Mouse (Mus musculus): ENCODE results near the gene Olfr38. TPM values are rescaled to one million over a fixed set of nuclear protein-coding genes. Genes with fewer than 3 reads are reported as not detected.

Olfr38 gene
- polyA plus RNA-seq (2014; fragmentation: Nextera tagmentation; extraction: Ambion mirVana), result not detected in 2 replicates

DNA sequence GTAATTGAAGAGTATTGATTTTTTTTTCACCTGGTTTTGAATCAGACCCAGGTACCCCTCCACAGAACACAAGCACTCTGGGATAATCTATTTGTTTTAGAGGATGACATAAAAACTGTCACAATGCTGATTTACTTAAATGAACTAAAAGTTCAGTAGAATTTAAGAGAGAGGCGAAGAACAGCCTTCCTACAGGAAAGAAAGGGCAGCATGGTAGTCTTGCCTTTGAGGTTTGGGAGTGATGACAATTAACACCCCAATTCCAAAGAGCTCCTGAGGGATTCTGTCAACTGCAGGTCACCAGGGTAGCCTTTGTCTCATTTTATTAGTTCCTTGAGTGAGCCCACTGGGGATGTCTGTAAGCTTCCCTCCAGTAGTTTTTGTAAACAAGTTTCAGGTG is at the start of gene Olfr38:
TSS of gene Olfr38 (plus strand) at position 301 of the 400 bp plus-strand sequence.
- H3K36me3 ChIP-seq (ENCODE audit: control insufficient read depth, insufficient read depth, low read length), result no peaks in the 10 kb centered on the region
- H3K27me3 ChIP-seq (ENCODE audit: control insufficient read depth, insufficient read depth, low read length), result no peaks in the 10 kb centered on the region
- no peak within 1 kb of the TSS for H3K27ac ChIP-seq (ENCODE audit: low read depth, low read length)
- DNase-seq (ENCODE audit: low spot score, missing footprints) (no peak), ATAC-seq (ENCODE audit: low FRiP score) (no peak)
- no peaks in the 10 kb centered on the region for H3K9me3 ChIP-seq (ENCODE audit: control insufficient read depth, low read length)
- H3K4me3 ChIP-seq (ENCODE audit: low read depth, low read length), result no peak within 1 kb of the TSS
- H3K9ac ChIP-seq (ENCODE audit: low read length), result no peak within 1 kb of the TSS
- 76% methylated on average over 1 of the region's 1 CpGs for WGBS
- no peaks in the 10 kb centered on the region for H3K4me1 ChIP-seq (ENCODE audit: control insufficient read depth, insufficient read depth, low read length)
- H3K4me2 ChIP-seq, result no peak within 1 kb of the TSS

DNA sequence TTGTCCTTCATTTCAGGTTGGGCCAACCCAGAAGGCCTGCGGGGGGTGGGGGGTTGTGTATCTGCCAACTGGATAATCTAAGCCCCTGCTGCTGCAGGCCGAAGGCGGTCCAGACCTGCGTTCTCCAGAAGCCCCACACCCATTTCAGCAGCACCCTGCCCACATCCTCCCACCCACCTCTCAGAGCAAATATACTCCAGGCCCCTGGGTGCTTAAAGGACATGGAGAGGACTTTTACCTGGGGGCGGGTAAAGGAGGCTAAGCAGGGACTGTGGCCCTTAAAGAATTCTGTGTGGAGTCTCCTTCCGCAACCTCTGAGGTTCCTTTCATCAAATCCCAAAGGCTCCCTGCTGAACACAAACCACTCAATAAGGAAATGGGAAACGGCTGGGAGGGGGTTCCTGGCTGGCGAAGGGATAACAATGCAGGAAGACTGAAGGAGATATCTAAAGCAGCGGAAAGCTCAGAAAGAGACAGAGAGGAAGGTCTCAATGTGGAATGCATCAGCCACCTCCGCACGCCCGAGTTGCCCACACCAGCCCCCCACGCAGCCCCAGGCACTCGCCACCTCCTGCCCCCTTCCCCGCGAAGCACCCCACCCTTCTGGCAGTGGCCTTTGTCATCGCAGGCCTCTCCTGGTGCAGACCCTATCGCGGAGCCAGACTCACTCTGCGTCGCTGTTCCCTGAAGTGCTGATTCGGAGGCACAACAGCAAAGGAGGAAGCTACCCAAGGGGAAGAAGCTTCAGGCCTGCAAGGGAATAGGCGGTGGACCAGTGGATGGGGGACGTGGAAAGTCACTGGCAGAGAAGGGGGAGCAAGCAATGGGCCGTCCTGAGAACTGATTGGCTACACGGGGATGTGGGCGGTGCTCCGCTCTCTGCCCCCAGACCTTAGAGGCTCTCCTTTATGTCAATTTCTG is 46.7 kb upstream of the Olfr38 start, which contains the start of gene Tcaf1:
TSS of gene Tcaf1 (minus strand) at position 798 of the 921 bp plus-strand sequence.
- Histone ChIP-seq H3K9me3 (ENCODE audit: control insufficient read depth, low read length) (no peaks in the 10 kb centered on the region), H3K4me2 (peak within 1 kb of the TSS; percentile 78), H3K4me3 (ENCODE audit: low read depth, low read length) (peak within 1 kb of the TSS; percentile 79), H3K27me3 (ENCODE audit: control insufficient read depth, insufficient read depth, low read length) (no peaks in the 10 kb centered on the region), H3K27ac (ENCODE audit: low read depth, low read length) (peak within 1 kb of the TSS; percentile 85), H3K36me3 (ENCODE audit: control insufficient read depth, insufficient read depth, low read length) (no peaks in the 10 kb centered on the region), H3K9ac (ENCODE audit: low read length) (peak within 1 kb of the TSS; percentile 93), H3K4me1 (ENCODE audit: control insufficient read depth, insufficient read depth, low read length) (peaks cover 2% of the 10 kb centered on the region; the same call in 1 of the 2 replicates)
- DNase-seq (ENCODE audit: low spot score, missing footprints) (peak; percentile 97), ATAC-seq (ENCODE audit: low FRiP score) (peak; percentile 99)
- under 1% methylated on average over 28 of the region's 28 CpGs for WGBS

DNA sequence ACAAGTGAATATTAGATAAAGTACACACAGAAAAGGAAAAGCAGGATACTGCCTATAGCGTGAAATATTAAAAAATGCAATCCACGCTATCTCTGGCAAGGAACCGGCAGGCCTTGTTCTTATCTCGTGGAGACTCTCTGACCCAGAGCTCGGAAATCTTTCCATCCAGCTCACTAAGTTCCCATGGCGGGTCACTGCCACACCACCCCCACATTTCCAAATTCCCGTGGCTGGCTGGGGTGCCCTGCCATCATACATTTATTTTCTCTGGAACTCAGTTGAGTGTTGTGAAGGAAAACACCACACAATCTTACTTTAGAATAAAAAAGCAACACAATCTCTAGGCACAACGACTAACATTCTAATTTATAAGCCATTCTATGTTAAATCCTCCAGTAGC is 41.5 kb upstream of the Olfr38 start:
- Histone ChIP-seq H3K36me3 (ENCODE audit: control insufficient read depth, insufficient read depth, low read length) (no peaks in the 10 kb centered on the region), H3K9ac (ENCODE audit: low read length) (no peak overlapping the region), H3K9me3 (ENCODE audit: control insufficient read depth, low read length) (no peaks in the 10 kb centered on the region), H3K4me3 (ENCODE audit: low read depth, low read length) (no peak overlapping the region), H3K27me3 (ENCODE audit: control insufficient read depth, insufficient read depth, low read length) (no peaks in the 10 kb centered on the region), H3K27ac (ENCODE audit: low read depth, low read length) (no peak overlapping the region), H3K4me2 (no peak overlapping the region), H3K4me1 (ENCODE audit: control insufficient read depth, insufficient read depth, low read length) (peaks cover 5% of the 10 kb centered on the region)
- no peak for DNase-seq (ENCODE audit: low spot score, missing footprints)
- WGBS, result 69% methylated on average over 8 of the region's 8 CpGs
- no peak for ATAC-seq (ENCODE audit: low FRiP score)

DNA sequence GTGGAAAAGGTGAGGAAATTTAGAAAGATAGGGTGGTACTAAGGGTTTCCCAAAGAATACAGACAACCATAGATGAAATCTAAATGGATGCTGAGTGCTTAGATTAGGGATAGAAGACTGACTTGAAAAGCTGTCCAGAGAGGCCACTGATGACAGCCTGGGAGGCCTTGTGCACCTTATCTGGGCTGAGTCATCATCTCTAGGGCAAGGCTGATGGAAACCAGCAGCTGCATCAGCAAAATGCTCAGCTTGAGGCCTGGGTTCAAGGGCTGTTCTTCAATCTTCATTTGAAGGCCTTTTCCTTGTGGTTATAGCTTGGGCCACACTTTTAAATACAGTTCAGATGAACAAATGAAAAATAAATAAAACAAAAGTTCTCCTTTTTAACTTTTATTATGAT is 38.2 kb upstream of the Olfr38 start:
- ATAC-seq (ENCODE audit: low FRiP score) (no peak), DNase-seq (ENCODE audit: low spot score, missing footprints) (no peak)
- Histone ChIP-seq H3K36me3 (ENCODE audit: control insufficient read depth, insufficient read depth, low read length) (no peaks in the 10 kb centered on the region), H3K27ac (ENCODE audit: low read depth, low read length) (no peak overlapping the region), H3K27me3 (ENCODE audit: control insufficient read depth, insufficient read depth, low read length) (no peaks in the 10 kb centered on the region), H3K4me2 (no peak overlapping the region), H3K4me1 (ENCODE audit: control insufficient read depth, insufficient read depth, low read length) (peaks cover 5% of the 10 kb centered on the region), H3K9me3 (ENCODE audit: control insufficient read depth, low read length) (no peaks in the 10 kb centered on the region), H3K4me3 (ENCODE audit: low read depth, low read length) (no peak overlapping the region), H3K9ac (ENCODE audit: low read length) (no peak overlapping the region)

DNA sequence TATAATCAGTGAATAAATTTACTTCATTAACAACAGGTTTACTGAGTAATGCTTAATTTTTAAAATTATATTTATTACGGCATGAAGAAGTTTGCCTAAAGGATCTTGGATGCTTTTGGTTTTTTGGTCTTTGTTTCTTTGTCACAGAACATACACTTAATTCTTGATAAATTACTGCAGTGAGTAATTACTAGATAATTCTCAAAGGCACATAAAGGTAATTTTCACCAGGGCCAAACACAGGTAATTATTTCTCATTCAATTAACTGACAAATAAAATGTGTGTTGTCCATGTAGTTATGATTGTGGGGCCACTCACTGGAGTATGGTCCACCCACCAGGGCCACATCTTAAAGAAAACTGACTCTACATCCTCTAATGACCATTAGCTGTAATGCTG is 17.1 kb upstream of the Olfr38 start, which contains the start of gene Olfr453:
TSS of gene Olfr453 (plus strand) at position 301 of the 400 bp plus-strand sequence.
- H3K27ac ChIP-seq (ENCODE audit: low read depth, low read length), result no peak within 1 kb of the TSS
- no peak for ATAC-seq (ENCODE audit: low FRiP score)
- H3K9me3 ChIP-seq (ENCODE audit: control insufficient read depth, low read length), result no peaks in the 10 kb centered on the region
- H3K9ac ChIP-seq (ENCODE audit: low read length), result no peak within 1 kb of the TSS
- no peak within 1 kb of the TSS for H3K4me3 ChIP-seq (ENCODE audit: low read depth, low read length)
- 95% methylated on average over 1 of the region's 1 CpGs for WGBS
- H3K4me1 ChIP-seq (ENCODE audit: control insufficient read depth, insufficient read depth, low read length), result no peaks in the 10 kb centered on the region
- no peak for DNase-seq (ENCODE audit: low spot score, missing footprints)
- H3K36me3 ChIP-seq (ENCODE audit: control insufficient read depth, insufficient read depth, low read length), result no peaks in the 10 kb centered on the region
- H3K4me2 ChIP-seq, result no peak within 1 kb of the TSS
- H3K27me3 ChIP-seq (ENCODE audit: control insufficient read depth, insufficient read depth, low read length), result no peaks in the 10 kb centered on the region

DNA sequence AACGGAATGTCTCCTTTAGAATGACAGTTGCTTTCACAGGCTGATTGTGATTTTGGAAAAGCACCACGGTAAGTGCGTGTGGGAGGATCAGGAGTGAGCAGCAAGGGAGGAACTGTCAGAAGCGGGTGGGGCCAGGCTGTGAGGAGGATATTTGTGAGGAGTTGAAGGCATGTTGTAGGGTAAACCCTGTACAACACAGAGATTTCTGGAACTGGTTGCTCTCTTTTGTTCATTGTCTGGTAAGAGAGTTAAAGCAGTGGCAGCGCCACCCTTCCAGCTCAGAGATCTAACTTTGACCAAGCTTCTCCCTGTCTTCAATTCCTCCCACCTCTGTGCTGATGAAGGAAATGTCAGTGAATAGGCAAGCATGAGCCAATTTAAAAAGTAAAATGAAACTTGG is 13.9 kb upstream of the Olfr38 start:
- no peak for DNase-seq (ENCODE audit: low spot score, missing footprints)
- ATAC-seq (ENCODE audit: low FRiP score), result no peak
- Histone ChIP-seq H3K27me3 (ENCODE audit: control insufficient read depth, insufficient read depth, low read length) (no peaks in the 10 kb centered on the region), H3K27ac (ENCODE audit: low read depth, low read length) (no peak overlapping the region), H3K9me3 (ENCODE audit: control insufficient read depth, low read length) (no peaks in the 10 kb centered on the region), H3K9ac (ENCODE audit: low read length) (no peak overlapping the region), H3K36me3 (ENCODE audit: control insufficient read depth, insufficient read depth, low read length) (no peaks in the 10 kb centered on the region), H3K4me2 (no peak overlapping the region), H3K4me1 (ENCODE audit: control insufficient read depth, insufficient read depth, low read length) (no peaks in the 10 kb centered on the region), H3K4me3 (ENCODE audit: low read depth, low read length) (no peak overlapping the region)
- WGBS, result 80% methylated on average over 5 of the region's 5 CpGs

DNA sequence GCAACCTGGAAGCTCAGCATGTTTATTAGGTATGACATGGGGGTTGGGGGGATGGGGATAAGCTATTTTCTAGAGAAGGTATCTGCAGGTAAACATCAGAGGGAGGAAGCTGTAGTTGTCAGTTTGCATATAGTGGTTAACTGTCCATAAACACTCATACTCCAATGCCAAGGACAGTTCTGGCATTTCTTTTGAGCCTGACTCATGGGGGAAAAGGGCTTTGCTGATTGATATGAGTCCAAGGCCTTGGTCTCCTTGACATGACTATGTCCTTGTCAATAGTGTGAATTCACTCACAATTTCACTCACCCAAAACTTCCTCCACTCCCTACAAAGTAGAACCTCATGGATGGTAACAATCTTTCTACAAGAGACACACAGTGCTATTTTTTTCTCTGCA is 8.4 kb upstream of the Olfr38 start:
- Histone ChIP-seq H3K27me3 (ENCODE audit: control insufficient read depth, insufficient read depth, low read length) (no peaks in the 10 kb centered on the region), H3K36me3 (ENCODE audit: control insufficient read depth, insufficient read depth, low read length) (no peaks in the 10 kb centered on the region), H3K4me2 (no peak overlapping the region), H3K4me1 (ENCODE audit: control insufficient read depth, insufficient read depth, low read length) (no peaks in the 10 kb centered on the region), H3K27ac (ENCODE audit: low read depth, low read length) (no peak overlapping the region), H3K4me3 (ENCODE audit: low read depth, low read length) (no peak overlapping the region), H3K9me3 (ENCODE audit: control insufficient read depth, low read length) (no peaks in the 10 kb centered on the region), H3K9ac (ENCODE audit: low read length) (no peak overlapping the region)
- DNase-seq (ENCODE audit: low spot score, missing footprints), result no peak
- no peak for ATAC-seq (ENCODE audit: low FRiP score)

DNA sequence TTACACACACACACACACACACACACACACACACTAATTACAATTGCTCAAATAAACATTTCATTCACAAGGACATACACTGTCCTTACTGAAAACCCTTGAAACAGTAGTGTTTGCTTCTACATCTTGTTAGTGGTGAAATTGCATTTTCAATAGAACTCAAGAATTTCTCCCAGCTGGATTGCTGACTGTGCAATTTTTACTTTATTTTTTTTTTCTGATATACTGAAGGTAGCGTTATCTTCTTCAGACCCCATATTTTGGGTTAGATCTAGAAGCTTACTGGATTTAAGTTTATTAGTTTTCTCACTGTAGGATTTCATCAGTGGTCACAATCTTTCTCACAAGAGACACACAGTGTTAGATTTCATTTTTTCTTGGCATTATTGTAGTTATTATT is 20.9 kb downstream of the Olfr38 start:
- Histone ChIP-seq H3K27ac (ENCODE audit: low read depth, low read length) (no peak overlapping the region), H3K4me1 (ENCODE audit: control insufficient read depth, insufficient read depth, low read length) (no peaks in the 10 kb centered on the region), H3K27me3 (ENCODE audit: control insufficient read depth, insufficient read depth, low read length) (no peaks in the 10 kb centered on the region), H3K36me3 (ENCODE audit: control insufficient read depth, insufficient read depth, low read length) (no peaks in the 10 kb centered on the region), H3K9ac (ENCODE audit: low read length) (no peak overlapping the region), H3K4me2 (no peak overlapping the region), H3K4me3 (ENCODE audit: low read depth, low read length) (no peak overlapping the region), H3K9me3 (ENCODE audit: control insufficient read depth, low read length) (no peaks in the 10 kb centered on the region)
- WGBS, result 89% methylated on average over 1 of the region's 1 CpGs
- no peak for ATAC-seq (ENCODE audit: low FRiP score)
- DNase-seq (ENCODE audit: low spot score, missing footprints), result no peak

DNA sequence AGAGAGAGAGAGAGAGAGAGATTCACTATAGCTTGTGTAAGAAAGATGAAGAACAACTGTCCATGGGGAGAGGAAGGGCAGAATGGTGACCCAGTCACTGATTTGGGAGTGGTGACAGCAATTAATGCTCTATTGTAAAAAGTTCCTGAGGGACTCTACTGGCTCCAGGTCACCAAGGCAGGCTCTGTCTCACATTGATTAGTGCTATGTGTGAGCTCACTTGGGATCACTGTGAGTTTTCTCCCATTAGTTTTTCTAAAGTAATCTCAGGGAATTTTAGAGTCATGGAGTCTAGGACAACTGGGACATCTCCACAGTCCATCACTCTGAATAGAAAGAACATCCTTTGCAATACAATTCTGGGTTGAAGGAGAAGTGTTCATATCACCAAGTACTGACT is 28.6 kb downstream of the Olfr38 start, which contains the start of gene Olfr452:
TSS of gene Olfr452 (plus strand) at position 301 of the 400 bp plus-strand sequence.
- ATAC-seq (ENCODE audit: low FRiP score) (no peak), DNase-seq (ENCODE audit: low spot score, missing footprints) (no peak)
- no peaks in the 10 kb centered on the region for H3K36me3 ChIP-seq (ENCODE audit: control insufficient read depth, insufficient read depth, low read length)
- no peak within 1 kb of the TSS for H3K4me3 ChIP-seq (ENCODE audit: low read depth, low read length)
- no peak within 1 kb of the TSS for H3K27ac ChIP-seq (ENCODE audit: low read depth, low read length)
- no peak within 1 kb of the TSS for H3K9ac ChIP-seq (ENCODE audit: low read length)
- H3K4me2 ChIP-seq, result no peak within 1 kb of the TSS
- no peaks in the 10 kb centered on the region for H3K9me3 ChIP-seq (ENCODE audit: control insufficient read depth, low read length)
- H3K4me1 ChIP-seq (ENCODE audit: control insufficient read depth, insufficient read depth, low read length), result no peaks in the 10 kb centered on the region
- H3K27me3 ChIP-seq (ENCODE audit: control insufficient read depth, insufficient read depth, low read length), result no peaks in the 10 kb centered on the region

All from midbrain, embryonic 11.5 days (tissue).